Mouse (Mus musculus) left cerebral cortex, postnatal 25 days (tissue): Measurements from ENCODE around the gene Dmgdh. TPM values are rescaled to one million over a fixed set of nuclear protein-coding genes. Genes with fewer than 3 reads are reported as not detected.

Source experiments
- DNase-seq, 2 experiments: peaks; one replicate each; pipeline ENCODE4 v3.0.0; 2022; ENCODE audit warnings: low spot score in 2 of 2, mixed read lengths in 1 of 2
- intact Hi-C: fragments of 180-260 bp; cut with DNase I; formaldehyde crosslinking; loops from one replicate; pipeline ENCODE4 v1.15.1; 2025
- microRNA-seq, 2 experiments: library from miRNA; unstranded; fragments of <30 nt; microRNA quantifications; one replicate each; pipeline ENCODE4 v1.2.0; 2022
- total RNA-seq, 2 experiments: library from RNA; stranded (reverse); gene quantifications; 2 replicates each; pipeline ENCODE4 v1.2.3; 2021

Dmgdh gene
- total RNA-seq, 2 experiments from 2014 or later: 0.41 to 0.57 TPM

GRCm38 (mm10) chr13:93764321-93764973, 90.2 kb downstream of the Dmgdh start:
- DNase-seq: no peak
- intact Hi-C loops: no loop called here

- DNase-seq: peak in 1 of 2 experiments; percentile 65
- intact Hi-C loops: loop anchor here (5.0 kb wide), 1 partner anchor 49 kb away; no protein-coding TSS in a partner anchor
Observed at GRCm38 (mm10) chr13:93771031-93771587, 96.9 kb downstream of the Dmgdh start.

GRCm38 (mm10) chr13:93771588-93772278, 97.5 kb downstream of the Dmgdh start, which contains the start of gene Arsb:
Gene Arsb (plus strand): TSS chr13:93771630.
- DNase-seq: peak; percentile 80 to 82
- intact Hi-C loops: loop anchor here (5.0 kb wide), 1 partner anchor 49 kb away; no protein-coding TSS in a partner anchor

- intact Hi-C loops: loop anchor here (5.0 kb wide), 1 partner anchor 50 kb away; no protein-coding TSS in a partner anchor
- no peak for DNase-seq
Observed at GRCm38 (mm10) chr13:93772279-93772636, 98.0 kb downstream of the Dmgdh start.

- DNase-seq: peak in 1 of 2 experiments; percentile 62
- intact Hi-C loops: loop anchor here (5.0 kb wide), 1 partner anchor 51 kb away; no protein-coding TSS in a partner anchor
Observed at GRCm38 (mm10) chr13:93772861-93773260, 98.6 kb downstream of the Dmgdh start.

- intact Hi-C loops: loop anchor here (5.0 kb wide), 1 partner anchor 52 kb away; no protein-coding TSS in a partner anchor
- peak in 1 of 2 experiments; percentile 38 for DNase-seq
Observed at GRCm38 (mm10) chr13:93773704-93774315, 99.6 kb downstream of the Dmgdh start.

GRCm38 (mm10) chr13:93782823-93783222, 108.6 kb downstream of the Dmgdh start:
- intact Hi-C loops: no loop called here
- DNase-seq: no peak

GRCm38 (mm10) chr13:93785329-93785728, 111.1 kb downstream of the Dmgdh start:
- intact Hi-C loops: no loop called here
- DNase-seq: no peak

- intact Hi-C loops: no loop called here
- peak in 1 of 2 experiments; percentile 22 for DNase-seq
Observed at GRCm38 (mm10) chr13:93786051-93786450, 111.8 kb downstream of the Dmgdh start.

- no peak for DNase-seq
- intact Hi-C loops: no loop called here
Observed at GRCm38 (mm10) chr13:93787647-93788046, 113.4 kb downstream of the Dmgdh start.

- intact Hi-C loops: loop anchor here (5.0 to 10.0 kb wide), 3 partner anchors 272 to 412 kb away; no protein-coding TSS in a partner anchor
- DNase-seq: peak; percentile 31 to 57
Observed at GRCm38 (mm10) chr13:93792945-93793642, 118.9 kb downstream of the Dmgdh start.

GRCm38 (mm10) chr13:93793643-93794182, 119.5 kb downstream of the Dmgdh start:
- intact Hi-C loops: loop anchor here (5.0 to 10.0 kb wide), 3 partner anchors 271 to 411 kb away; no protein-coding TSS in a partner anchor
- DNase-seq: no peak

GRCm38 (mm10) chr13:93797011-93797600, 122.9 kb downstream of the Dmgdh start:
- DNase-seq: peak in 1 of 2 experiments; percentile 22
- intact Hi-C loops: loop anchor here (10.0 kb wide), 2 partner anchors 268 to 408 kb away; no protein-coding TSS in a partner anchor

Small RNA genes lying within 50 kb of the gene (microRNA-seq; reads per million reads assigned to microRNA genes)
- gene Mir5624: 0 reads per million in 2 experiments

Other genes starting within 250 kb of the Dmgdh start
- 10 to 100 TPM; 35.0 to 41.9 TPM for gene Jmy, start 174.6 kb upstream of the Dmgdh start, total RNA-seq
- gene Bhmt, start 36.5 kb upstream of the Dmgdh start, total RNA-seq: not detected
- gene Bhmt2, start 131 bp upstream of the Dmgdh start, total RNA-seq: under 1 TPM; 0.25 to 0.28 TPM
- 10 to 100 TPM; 83.3 to 84.2 TPM for gene Arsb, start 97.2 kb downstream of the Dmgdh start, total RNA-seq